Mouse (Mus musculus): Measurements from ENCODE around the gene Bcr. TPM values are rescaled to one million over a fixed set of nuclear protein-coding genes. Genes with fewer than 3 reads are reported as not detected.
"Not testable (repeated sequence)": the region's sequence is repeated elsewhere in the genome, so short reads cannot be mapped to it uniquely, and the experiment has no call there.

The Bcr gene
- polyA plus RNA-seq, 1 experiment from 2014 or later = 8.9 TPM

DNA sequence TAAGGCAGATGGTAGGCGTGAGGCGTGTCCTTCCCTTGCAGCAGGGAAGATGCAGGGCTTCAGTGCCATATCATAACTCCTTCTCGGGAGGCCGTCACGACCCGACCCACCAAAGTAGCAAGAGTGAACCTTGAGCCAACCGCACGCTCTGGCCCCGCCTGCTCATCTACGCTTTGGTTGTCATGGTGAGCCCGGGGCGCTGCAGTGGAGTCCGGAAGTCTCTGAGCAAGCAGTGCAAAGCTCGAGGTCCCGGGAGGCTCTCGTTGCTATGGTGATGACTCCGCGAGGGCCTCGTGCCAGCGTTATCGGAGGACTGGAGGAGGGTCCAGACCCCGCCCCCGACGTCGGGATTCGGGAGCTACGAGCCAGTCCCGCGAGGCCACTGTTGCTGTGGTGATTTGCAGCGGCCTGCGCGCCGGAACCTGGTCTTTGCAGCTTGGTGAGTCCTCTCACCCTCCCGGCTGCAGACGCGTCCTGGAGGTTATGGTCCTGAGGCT lies 23.5 kb upstream of the Bcr start, which contains the start of gene Rab36:
Rab36 (plus strand) TSS at position 176 of the 497 bp plus-strand sequence.
- Histone ChIP-seq H3K27ac (peak within 1 kb of the TSS; percentile 52), H3K4me2 (peak within 1 kb of the TSS; percentile 67), H3K4me3 (replicated peaks) (peak within 1 kb of the TSS; percentile 46), H3K9me3 (no peaks in the 10 kb centered on the region), H3K9ac (0 out of 2 replicates have a peak within 1 kb of the TSS, but pooled peaks have one; percentile 6), H3K4me1 (0 out of 2 replicates have a peak, but pooled peaks cover 4% of the 10 kb centered on the region), H3K27me3 (replicated peaks) (no peaks in the 10 kb centered on the region), H3K36me3 (no peaks in the 10 kb centered on the region)
- under 1% methylated on average over 36 of the region's 36 CpGs for whole genome bisulfite sequencing
- peak; percentile 94 for ATAC-seq (ENCODE audit: insufficient read depth, low FRiP score, low read depth)

DNA sequence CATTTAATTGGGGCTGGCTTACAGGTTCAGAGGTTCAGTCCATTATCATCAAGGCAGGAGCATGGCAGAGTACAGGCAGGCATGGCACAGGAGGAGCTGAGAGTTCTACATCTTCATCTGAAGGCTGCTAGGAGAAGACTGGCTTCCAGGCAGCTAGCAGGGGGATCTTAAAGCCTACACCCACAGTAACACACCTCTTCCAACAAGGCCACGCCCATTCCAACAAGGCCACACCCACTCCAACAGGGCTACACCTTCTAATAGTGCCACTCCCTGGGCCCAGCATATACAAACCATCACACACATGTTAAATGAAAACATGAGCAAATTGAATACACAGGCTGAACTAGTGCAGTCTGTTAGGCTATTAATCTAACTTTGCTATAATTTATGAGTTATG lies 18.3 kb upstream of the Bcr start:
- not testable (repeated sequence) for H3K4me3 ChIP-seq (replicated peaks); ATAC-seq (ENCODE audit: insufficient read depth, low FRiP score, low read depth); H3K4me2 ChIP-seq; H3K9ac ChIP-seq; H3K4me1 ChIP-seq; H3K36me3 ChIP-seq; H3K27me3 ChIP-seq (replicated peaks); H3K9me3 ChIP-seq; H3K27ac ChIP-seq
- 4% methylated on average over 1 of the region's 1 CpGs for WGBS

DNA sequence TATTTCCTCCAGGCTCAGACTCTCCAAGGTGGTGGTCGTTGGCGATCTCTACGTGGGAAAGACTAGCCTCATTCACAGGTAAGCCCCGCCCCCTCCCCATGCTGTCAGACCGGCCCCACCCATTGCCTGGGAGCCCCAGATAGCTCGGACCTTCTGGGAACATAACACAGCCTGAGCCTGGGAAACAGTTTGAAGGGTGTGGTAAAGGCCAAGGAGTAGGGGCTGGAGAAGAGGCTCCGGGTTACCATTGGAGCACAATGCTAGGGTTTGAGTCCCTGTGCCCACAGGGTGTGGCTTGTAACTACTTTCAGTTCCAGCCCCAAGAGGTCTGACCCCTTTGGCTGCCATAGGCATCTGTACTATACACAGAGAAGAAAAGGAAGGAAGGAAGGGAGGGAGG lies 15.9 kb upstream of the Bcr start:
- Histone ChIP-seq H3K36me3 (no peaks in the 10 kb centered on the region), H3K4me3 (replicated peaks) (no peak overlapping the region), H3K27ac (no peak overlapping the region), H3K4me1 (no peaks in the 10 kb centered on the region), H3K9ac (no peak overlapping the region), H3K27me3 (replicated peaks) (no peaks in the 10 kb centered on the region), H3K4me2 (no peak overlapping the region), H3K9me3 (no peaks in the 10 kb centered on the region)
- ATAC-seq (ENCODE audit: insufficient read depth, low FRiP score, low read depth) = no peak
- WGBS = 24% methylated on average over 7 of the region's 7 CpGs

DNA sequence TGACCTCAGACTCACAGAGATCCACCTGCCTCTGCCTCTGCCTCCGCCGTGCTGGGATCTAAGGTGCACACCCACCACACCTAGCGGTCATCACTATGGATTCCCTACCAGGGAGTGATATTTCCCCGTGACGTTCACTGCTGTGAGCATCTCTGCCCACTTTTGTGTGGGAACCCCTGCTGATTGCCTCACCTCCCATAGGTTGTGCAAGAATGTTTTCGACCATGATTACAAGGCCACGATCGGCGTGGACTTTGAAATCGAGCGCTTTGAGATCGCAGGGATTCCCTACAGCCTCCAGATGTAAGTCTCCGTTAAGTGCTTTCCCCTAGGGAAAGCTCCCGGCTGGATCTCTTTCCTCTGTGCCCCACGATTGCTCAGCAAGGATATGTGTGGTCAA lies 14.6 kb upstream of the Bcr start:
- Histone ChIP-seq H3K4me3 (replicated peaks) (no peak overlapping the region), H3K9me3 (no peaks in the 10 kb centered on the region), H3K27me3 (replicated peaks) (no peaks in the 10 kb centered on the region), H3K9ac (no peak overlapping the region), H3K36me3 (no peaks in the 10 kb centered on the region), H3K4me1 (no peaks in the 10 kb centered on the region), H3K27ac (no peak overlapping the region), H3K4me2 (no peak overlapping the region)
- no peak for ATAC-seq (ENCODE audit: insufficient read depth, low FRiP score, low read depth)
- 90% methylated on average over 15 of the region's 15 CpGs for WGBS

GRCm38 (mm10) chr10:75048711-75049110 lies 11.7 kb upstream of the Bcr start:
- no peak for ATAC-seq (ENCODE audit: insufficient read depth, low FRiP score, low read depth)
- Histone ChIP-seq H3K27ac (no peak overlapping the region), H3K4me2 (no peak overlapping the region), H3K4me3 (replicated peaks) (no peak overlapping the region), H3K4me1 (no peaks in the 10 kb centered on the region), H3K9me3 (no peaks in the 10 kb centered on the region), H3K36me3 (no peaks in the 10 kb centered on the region), H3K27me3 (replicated peaks) (no peaks in the 10 kb centered on the region), H3K9ac (no peak overlapping the region)
- WGBS = 93% methylated on average over 7 of the region's 7 CpGs

GRCm38 (mm10) chr10:75051364-75052074 lies 8.9 kb upstream of the Bcr start:
- WGBS = 89% methylated on average over 21 of the region's 21 CpGs
- Histone ChIP-seq H3K9ac (no peak overlapping the region), H3K4me1 (0 out of 2 replicates have a peak, but pooled peaks cover 3% of the 10 kb centered on the region), H3K27ac (no peak overlapping the region), H3K4me2 (no peak overlapping the region), H3K9me3 (no peaks in the 10 kb centered on the region), H3K36me3 (no peaks in the 10 kb centered on the region), H3K4me3 (replicated peaks) (no peak overlapping the region), H3K27me3 (replicated peaks) (no peaks in the 10 kb centered on the region)
- no peak for ATAC-seq (ENCODE audit: insufficient read depth, low FRiP score, low read depth)

DNA sequence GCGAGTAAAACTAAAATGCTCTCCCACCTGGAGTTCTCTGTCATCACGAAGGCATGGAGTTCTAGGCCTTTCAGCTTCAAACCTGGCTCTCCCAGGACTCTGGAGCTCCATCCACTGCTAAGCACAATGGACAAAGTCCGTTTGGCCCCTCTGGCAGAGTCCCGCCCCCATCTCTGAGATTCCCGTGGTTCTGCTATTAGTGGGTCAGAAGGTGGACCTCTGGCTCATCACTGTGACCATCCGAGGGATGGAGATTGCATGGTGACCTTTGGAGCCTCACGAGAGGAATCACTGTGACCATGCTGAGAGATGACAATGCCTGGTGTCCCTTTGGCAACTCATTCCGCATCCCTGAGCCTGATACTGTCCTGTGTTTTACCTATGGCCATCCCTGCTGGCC lies 7.5 kb upstream of the Bcr start:
- ATAC-seq (ENCODE audit: insufficient read depth, low FRiP score, low read depth) = no peak
- no peaks in the 10 kb centered on the region for H3K9me3 ChIP-seq
- H3K4me1 ChIP-seq = 0 out of 2 replicates have a peak, but pooled peaks cover 3% of the 10 kb centered on the region
- H3K4me3 ChIP-seq (replicated peaks) = no peak overlapping the region
- no peaks in the 10 kb centered on the region for H3K27me3 ChIP-seq (replicated peaks)
- H3K4me2 ChIP-seq = no peak overlapping the region
- WGBS = 76% methylated on average over 8 of the region's 8 CpGs
- H3K36me3 ChIP-seq = no peaks in the 10 kb centered on the region
- no peak overlapping the region for H3K9ac ChIP-seq
- H3K27ac ChIP-seq = no peak overlapping the region

GRCm38 (mm10) chr10:75053655-75054054 lies 6.7 kb upstream of the Bcr start:
- Histone ChIP-seq H3K27me3 (replicated peaks) (no peaks in the 10 kb centered on the region), H3K9ac (no peak overlapping the region), H3K4me2 (no peak overlapping the region), H3K9me3 (no peaks in the 10 kb centered on the region), H3K36me3 (no peaks in the 10 kb centered on the region), H3K27ac (no peak overlapping the region), H3K4me3 (replicated peaks) (no peak overlapping the region), H3K4me1 (0 out of 2 replicates have a peak, but pooled peaks cover 5% of the 10 kb centered on the region)
- ATAC-seq (ENCODE audit: insufficient read depth, low FRiP score, low read depth) = no peak
- 72% methylated on average over 4 of the region's 4 CpGs for WGBS

DNA sequence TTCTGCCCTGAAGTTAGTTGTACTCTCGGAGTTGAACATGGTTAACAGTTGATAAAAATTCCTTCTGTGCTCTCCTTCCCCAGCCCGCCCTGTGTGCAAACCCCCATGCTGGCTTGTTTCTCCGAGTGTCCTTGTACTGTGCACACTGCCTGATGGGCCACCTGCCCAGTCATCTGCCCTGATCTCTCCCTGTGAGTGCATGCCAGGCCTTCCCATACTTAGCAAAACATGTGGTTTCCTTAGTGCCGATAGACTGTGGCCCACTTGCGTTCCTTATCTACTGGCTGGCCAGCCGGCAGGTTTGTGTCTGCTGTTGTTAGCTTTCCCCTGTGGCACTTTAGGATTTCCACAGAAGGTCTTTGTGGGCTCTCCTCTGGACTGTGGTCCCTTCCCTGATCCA lies 6.3 kb upstream of the Bcr start:
- Histone ChIP-seq H3K9me3 (no peaks in the 10 kb centered on the region), H3K4me1 (0 out of 2 replicates have a peak, but pooled peaks cover 8% of the 10 kb centered on the region), H3K9ac (no peak overlapping the region), H3K4me3 (replicated peaks) (no peak overlapping the region), H3K4me2 (no peak overlapping the region), H3K36me3 (no peaks in the 10 kb centered on the region), H3K27me3 (replicated peaks) (no peaks in the 10 kb centered on the region), H3K27ac (no peak overlapping the region)
- 0 out of 2 replicates have a peak, but pooled peaks have one; percentile 16 for ATAC-seq (ENCODE audit: insufficient read depth, low FRiP score, low read depth)
- 45% methylated on average over 6 of the region's 6 CpGs for WGBS

DNA sequence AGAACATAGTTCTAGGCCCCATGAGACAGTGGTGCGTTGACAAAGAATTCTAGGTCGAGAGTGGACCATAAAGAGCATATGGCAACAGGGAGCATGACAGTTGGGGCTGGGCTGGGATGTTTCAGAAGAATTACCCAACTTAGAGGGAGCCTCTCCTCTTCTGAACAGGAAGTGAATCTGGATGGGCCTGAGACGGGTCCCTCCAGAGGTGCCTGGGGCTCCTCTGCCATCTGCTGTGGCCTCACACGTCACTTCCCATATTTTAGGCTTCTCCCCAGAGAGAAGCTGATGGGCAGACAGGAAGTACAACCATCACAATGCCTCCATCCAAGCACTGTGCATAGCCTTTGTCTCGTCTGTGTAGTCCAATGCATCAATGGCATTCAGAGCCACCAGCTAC lies 4.7 kb upstream of the Bcr start:
- Histone ChIP-seq H3K36me3 (no peaks in the 10 kb centered on the region), H3K4me3 (replicated peaks) (no peak overlapping the region), H3K4me2 (no peak overlapping the region), H3K4me1 (peaks cover 16% of the 10 kb centered on the region; the same call in 1 of the 2 replicates), H3K27ac (no peak overlapping the region), H3K27me3 (replicated peaks) (no peaks in the 10 kb centered on the region), H3K9me3 (no peaks in the 10 kb centered on the region), H3K9ac (no peak overlapping the region)
- 69% methylated on average over 5 of the region's 5 CpGs for WGBS
- ATAC-seq (ENCODE audit: insufficient read depth, low FRiP score, low read depth) = no peak

DNA sequence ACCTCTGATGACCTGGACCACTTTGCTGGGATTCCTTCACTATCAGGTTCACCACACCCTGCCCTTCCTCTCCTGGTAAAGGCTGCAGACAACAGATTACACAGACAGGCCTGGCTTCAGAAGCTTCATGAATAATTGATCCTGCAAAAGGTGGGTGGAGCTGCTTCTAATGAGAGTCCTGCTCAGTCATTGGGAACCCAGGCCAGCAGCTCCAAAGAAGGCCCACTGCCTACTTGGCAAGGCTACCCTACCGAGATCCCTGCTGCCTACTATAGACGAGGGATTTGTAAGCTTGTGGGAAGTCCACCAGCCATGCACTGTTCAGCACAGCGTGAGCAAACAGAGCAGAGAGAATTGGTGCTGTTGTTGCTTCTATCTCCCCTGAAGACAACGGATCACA lies 4.1 kb upstream of the Bcr start:
- H3K27me3 ChIP-seq (replicated peaks) = no peaks in the 10 kb centered on the region
- H3K4me1 ChIP-seq = peaks cover 17% of the 10 kb centered on the region; the same call in 1 of the 2 replicates
- no peak overlapping the region for H3K9ac ChIP-seq
- 19% methylated on average over 4 of the region's 4 CpGs for WGBS
- H3K9me3 ChIP-seq = no peaks in the 10 kb centered on the region
- no peak overlapping the region for H3K4me2 ChIP-seq
- H3K4me3 ChIP-seq (replicated peaks) = no peak overlapping the region
- no peaks in the 10 kb centered on the region for H3K36me3 ChIP-seq
- no peak for ATAC-seq (ENCODE audit: insufficient read depth, low FRiP score, low read depth)
- no peak overlapping the region for H3K27ac ChIP-seq

DNA sequence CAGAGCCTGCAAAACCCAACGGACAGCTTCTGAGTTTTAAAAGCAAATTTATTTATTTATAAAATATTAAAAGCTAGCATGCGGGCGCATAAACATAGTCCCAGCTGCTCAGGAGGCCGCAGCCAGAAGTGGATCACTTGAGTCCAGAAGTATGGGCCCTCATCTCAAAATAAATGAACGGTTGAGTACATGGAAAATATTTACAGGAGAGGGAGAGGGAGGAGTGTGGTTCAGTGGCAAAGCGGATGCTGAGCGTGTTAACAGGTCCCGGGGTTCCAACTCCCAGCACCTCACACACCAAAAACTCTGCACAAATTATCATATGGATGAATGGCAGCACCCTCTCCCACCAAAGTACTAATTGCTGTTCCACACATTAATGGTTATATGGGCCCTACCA lies 2.1 kb upstream of the Bcr start:
- ATAC-seq (ENCODE audit: insufficient read depth, low FRiP score, low read depth) = no peak
- no peak overlapping the region for H3K27ac ChIP-seq
- H3K4me1 ChIP-seq = peaks cover 36% of the 10 kb centered on the region
- no peaks in the 10 kb centered on the region for H3K9me3 ChIP-seq
- H3K4me3 ChIP-seq (replicated peaks) = no peak overlapping the region
- no peak overlapping the region for H3K9ac ChIP-seq
- 55% methylated on average over 8 of the region's 8 CpGs for WGBS
- no peak overlapping the region for H3K4me2 ChIP-seq
- no peaks in the 10 kb centered on the region for H3K27me3 ChIP-seq (replicated peaks)
- H3K36me3 ChIP-seq = no peaks in the 10 kb centered on the region

Data from stomach, embryonic 15.5 days (tissue).